Mouse (Mus musculus) cerebellum, postnatal 10 days (tissue): ENCODE results near the gene Olfr402.
"Not testable (repeated sequence)": the region's sequence is repeated elsewhere in the genome, so short reads cannot be mapped to it uniquely, and the experiment has no call there.

ENCODE experiments used
- DNase-seq, 2 experiments: peaks; one replicate each; pipeline ENCODE4 v3.0.0; 2021; ENCODE audit warnings: mixed read lengths in 2 of 2

Olfr402 gene

GRCm38 (mm10) chr11:74153229-74153628 lies at the start of gene Olfr402:
Olfr402 (plus strand) TSS chr11:74153529.
- DNase-seq, result no peak

GRCm38 (mm10) chr11:74105066-74105465 lies 48.3 kb upstream of the Olfr402 start:
- peak; percentile 88 to 93 for DNase-seq

GRCm38 (mm10) chr11:74113412-74113811 lies 39.9 kb upstream of the Olfr402 start, which contains the start of gene Olfr401:
Olfr401 (plus strand) TSS chr11:74113712.
- no peak for DNase-seq

GRCm38 (mm10) chr11:74140001-74140400 lies 13.3 kb upstream of the Olfr402 start:
- not testable (repeated sequence) for DNase-seq

GRCm38 (mm10) chr11:74145866-74146265 lies 7.5 kb upstream of the Olfr402 start:
- no peak for DNase-seq

GRCm38 (mm10) chr11:74168771-74169170 lies 15.4 kb downstream of the Olfr402 start:
- no peak for DNase-seq

GRCm38 (mm10) chr11:74183168-74183567 lies 29.8 kb downstream of the Olfr402 start:
- peak in 1 of 2 experiments; percentile 5 for DNase-seq

- DNase-seq, result no peak
Observed at GRCm38 (mm10) chr11:74183745-74184144, 30.4 kb downstream of the Olfr402 start.

- no peak for DNase-seq
Observed at GRCm38 (mm10) chr11:74185949-74186348, 32.6 kb downstream of the Olfr402 start, which contains the start of gene Olfr403. Olfr403 (plus strand) TSS chr11:74186249.
